Mouse (Mus musculus) hindbrain, embryonic 16.5 days (tissue): ENCODE measurements at regions not wholly inside any gene's neighbourhood (a gene's known extent, or its start where the extent isn't known, plus 50 kb on each side); places are given as distances from the start of the nearest gene placed in this dataset.

ENCODE experiments used
- ATAC-seq: fragments of 200-750 bp; cut with Nextera tagmentation; 2 replicates; pipeline ENCODE4 v1.8.0; 2017; ENCODE audit warnings: moderate TSS enrichment, moderate library complexity
- H3K27ac ChIP-seq: fragments of 300-500 bp; sonication (generic); 2 replicates; pipeline ENCODE4 v1.5.1; 2014; ENCODE audit warnings: low read depth, mild to moderate bottlenecking, control low read depth, low read length, moderate library complexity
- H3K27me3 ChIP-seq: fragments of 300-500 bp; sonication (generic); replicated peaks from 2 replicates; pipeline ENCODE4 v1.6.1; 2014; ENCODE audit warnings: low read length; ENCODE audit not compliant: control insufficient read depth, insufficient read depth
- H3K36me3 ChIP-seq: fragments of 300-500 bp; sonication (generic); 2 replicates; pipeline ENCODE4 v1.6.1; 2014; ENCODE audit warnings: mild to moderate bottlenecking, low read length, moderate library complexity, mixed read lengths; ENCODE audit not compliant: control insufficient read depth, insufficient read depth
- H3K4me1 ChIP-seq: fragments of 300-500 bp; sonication (generic); 2 replicates; pipeline ENCODE4 v1.6.1; 2014; ENCODE audit warnings: low read depth, low read length; ENCODE audit not compliant: control insufficient read depth, insufficient read depth
- H3K4me2 ChIP-seq: fragments of 300-500 bp; sonication (generic); 2 replicates; pipeline ENCODE4 v1.6.1; 2014; ENCODE audit warnings: mild to moderate bottlenecking, low read length, control low read depth, moderate library complexity
- H3K4me3 ChIP-seq: fragments of 300-500 bp; sonication (generic); 2 replicates; pipeline ENCODE4 v1.5.1; 2014; ENCODE audit warnings: mild to moderate bottlenecking, low read length, control low read depth, moderate library complexity
- H3K9ac ChIP-seq: fragments of 300-500 bp; sonication (generic); 2 replicates; pipeline ENCODE4 v1.6.1; 2014; ENCODE audit warnings: low read depth, mild to moderate bottlenecking, control low read depth, low read length, moderate library complexity
- H3K9me3 ChIP-seq: fragments of 300-500 bp; sonication (generic); 2 replicates; pipeline ENCODE4 v1.6.1; 2014; ENCODE audit warnings: mild to moderate bottlenecking, low read length, moderate library complexity; ENCODE audit not compliant: control insufficient read depth
- WGBS: fragments of 180-500 bp; shearing (Covaris S2); extraction: QIAGEN DNeasy Blood & Tissue Kit; methylation state at CpG from one replicate; pipeline ENCODE4 v1.1.7; 2014; 5-methylcytosine and 5-hydroxymethylcytosine counted together

DNA sequence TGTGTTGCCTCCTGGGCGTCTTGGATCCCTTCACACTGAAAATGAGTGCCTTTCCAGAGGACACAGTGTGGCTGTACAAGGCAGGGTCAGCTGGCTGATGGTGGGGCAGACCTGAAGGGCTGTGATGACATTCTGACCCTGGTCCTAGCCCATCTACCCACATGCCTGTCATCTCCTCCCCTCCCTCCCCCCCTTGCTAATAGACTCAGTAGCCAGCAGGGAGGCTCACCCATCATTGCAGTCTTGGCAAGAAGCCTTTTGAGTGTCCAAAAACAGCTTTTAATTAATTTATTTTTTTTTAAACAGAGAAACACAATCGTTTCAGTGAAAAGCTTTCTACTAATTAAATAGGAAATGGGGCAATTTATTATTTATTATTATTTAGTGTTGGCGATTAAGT, 67.0 kb upstream of the Ssx2ip start:
- no peak overlapping the region for H3K4me2 ChIP-seq
- H3K27ac ChIP-seq, result no peak overlapping the region; the same call in 1 of the 2 replicates
- no peaks in the 10 kb centered on the region for H3K27me3 ChIP-seq
- H3K9me3 ChIP-seq, result no peaks in the 10 kb centered on the region
- no peak for ATAC-seq
- no peaks in the 10 kb centered on the region for H3K36me3 ChIP-seq
- H3K9ac ChIP-seq, result no peak overlapping the region
- H3K4me1 ChIP-seq, result peaks cover 10% of the 10 kb centered on the region
- H3K4me3 ChIP-seq, result no peak overlapping the region
- WGBS, result 43% methylated on average over 3 of the region's 3 CpGs

GRCm38 (mm10) chr3:146337861-146338281, 66.6 kb upstream of the Ssx2ip start:
- Histone ChIP-seq H3K4me2 (peak overlapping the region; percentile 48), H3K4me3 (peak overlapping the region; percentile 14; the same call in 1 of the 2 replicates), H3K27ac (peak overlapping the region; percentile 59), H3K36me3 (no peaks in the 10 kb centered on the region), H3K27me3 (peaks cover under 1% of the 10 kb centered on the region; the same call in 1 of the 2 replicates), H3K9me3 (no peaks in the 10 kb centered on the region), H3K4me1 (peaks cover 10% of the 10 kb centered on the region), H3K9ac (peak overlapping the region; percentile 56)
- peak; percentile 74 for ATAC-seq
- under 1% methylated on average over 7 of the region's 7 CpGs for WGBS

- H3K4me2 ChIP-seq, result no peak overlapping the region
- H3K27me3 ChIP-seq, result peaks cover 2% of the 10 kb centered on the region; the same call in 1 of the 2 replicates
- WGBS, result 60% methylated on average over 9 of the region's 9 CpGs
- H3K9me3 ChIP-seq, result no peaks in the 10 kb centered on the region
- no peak overlapping the region for H3K9ac ChIP-seq
- H3K4me1 ChIP-seq, result peaks cover 10% of the 10 kb centered on the region
- H3K36me3 ChIP-seq, result no peaks in the 10 kb centered on the region
- H3K4me3 ChIP-seq, result no peak overlapping the region
- ATAC-seq, result no peak
- no peak overlapping the region for H3K27ac ChIP-seq
Observed at GRCm38 (mm10) chr3:146338445-146338844, 66.0 kb upstream of the Ssx2ip start.

DNA sequence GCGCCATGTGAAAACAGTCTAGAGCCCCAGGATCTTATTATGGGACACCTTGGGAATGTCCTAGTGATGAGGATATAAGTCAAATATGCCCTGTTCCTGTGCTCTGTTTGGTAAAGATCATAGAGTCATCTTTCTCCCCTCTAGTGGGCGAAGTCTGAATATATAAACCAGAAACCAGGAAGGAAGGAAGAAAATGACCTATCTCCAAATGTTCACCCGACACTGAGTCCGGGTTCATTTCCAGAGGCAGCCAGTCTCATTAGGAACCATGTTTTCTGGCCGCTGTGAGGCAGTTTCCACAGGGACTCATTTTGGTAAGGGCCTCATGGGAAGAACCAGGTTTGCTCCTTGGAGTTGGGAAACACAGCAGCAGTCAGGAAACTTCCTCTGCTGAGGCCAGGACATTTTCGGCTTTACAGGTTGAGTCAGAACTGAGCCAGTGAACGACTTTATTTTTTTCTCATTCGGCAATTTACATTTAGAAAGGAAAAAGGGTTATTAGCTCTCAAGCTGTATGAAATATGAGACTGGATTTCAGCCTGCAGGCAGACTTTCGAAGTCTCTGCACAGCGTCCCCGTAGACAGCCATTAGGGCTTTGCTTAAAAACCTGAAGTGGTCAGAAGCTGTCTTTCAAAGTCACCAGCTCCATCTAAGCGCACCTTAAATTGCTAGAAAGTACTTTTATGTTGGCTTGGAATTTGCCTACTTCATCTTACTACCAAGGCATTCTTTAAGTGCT, 64.0 kb upstream of the Ssx2ip start:
- H3K36me3 ChIP-seq, result no peaks in the 10 kb centered on the region
- 75% methylated on average over 12 of the region's 12 CpGs for WGBS
- H3K9me3 ChIP-seq, result no peaks in the 10 kb centered on the region
- H3K4me1 ChIP-seq, result peaks cover 15% of the 10 kb centered on the region
- no peak overlapping the region for H3K9ac ChIP-seq
- peaks cover 2% of the 10 kb centered on the region; the same call in 1 of the 2 replicates for H3K27me3 ChIP-seq
- no peak overlapping the region for H3K27ac ChIP-seq
- no peak overlapping the region for H3K4me2 ChIP-seq
- ATAC-seq, result no peak
- no peak overlapping the region for H3K4me3 ChIP-seq

GRCm38 (mm10) chr3:146341652-146342340, 62.6 kb upstream of the Ssx2ip start:
- H3K27me3 ChIP-seq, result peaks cover 2% of the 10 kb centered on the region; the same call in 1 of the 2 replicates
- peaks cover 20% of the 10 kb centered on the region for H3K4me1 ChIP-seq
- ATAC-seq, result peak; percentile 34; the same call in 1 of the 2 replicates
- H3K36me3 ChIP-seq, result no peaks in the 10 kb centered on the region
- no peak overlapping the region for H3K4me3 ChIP-seq
- WGBS, result 50% methylated on average over 6 of the region's 6 CpGs
- H3K9ac ChIP-seq, result no peak overlapping the region
- H3K4me2 ChIP-seq, result no peak overlapping the region
- no peaks in the 10 kb centered on the region for H3K9me3 ChIP-seq
- H3K27ac ChIP-seq, result no peak overlapping the region

- 84% methylated on average over 1 of the region's 1 CpGs for WGBS
- Histone ChIP-seq H3K36me3 (no peaks in the 10 kb centered on the region), H3K9ac (no peak overlapping the region), H3K27me3 (peaks cover 2% of the 10 kb centered on the region; the same call in 1 of the 2 replicates), H3K4me1 (peaks cover 17% of the 10 kb centered on the region), H3K4me2 (no peak overlapping the region), H3K9me3 (no peaks in the 10 kb centered on the region), H3K4me3 (no peak overlapping the region), H3K27ac (no peak overlapping the region)
- ATAC-seq, result no peak
Observed at GRCm38 (mm10) chr3:146342727-146343126, 61.7 kb upstream of the Ssx2ip start.

- no peaks in the 10 kb centered on the region for H3K36me3 ChIP-seq
- H3K9me3 ChIP-seq, result no peaks in the 10 kb centered on the region
- H3K4me2 ChIP-seq, result no peak overlapping the region
- H3K4me1 ChIP-seq, result peaks cover 13% of the 10 kb centered on the region; the same call in 1 of the 2 replicates
- H3K9ac ChIP-seq, result no peak overlapping the region
- ATAC-seq, result no peak
- no peak overlapping the region for H3K27ac ChIP-seq
- WGBS, result 61% methylated on average over 9 of the region's 9 CpGs
- no peak overlapping the region for H3K4me3 ChIP-seq
- peaks cover 2% of the 10 kb centered on the region; the same call in 1 of the 2 replicates for H3K27me3 ChIP-seq
Observed at GRCm38 (mm10) chr3:146343649-146344401, 60.6 kb upstream of the Ssx2ip start.

DNA sequence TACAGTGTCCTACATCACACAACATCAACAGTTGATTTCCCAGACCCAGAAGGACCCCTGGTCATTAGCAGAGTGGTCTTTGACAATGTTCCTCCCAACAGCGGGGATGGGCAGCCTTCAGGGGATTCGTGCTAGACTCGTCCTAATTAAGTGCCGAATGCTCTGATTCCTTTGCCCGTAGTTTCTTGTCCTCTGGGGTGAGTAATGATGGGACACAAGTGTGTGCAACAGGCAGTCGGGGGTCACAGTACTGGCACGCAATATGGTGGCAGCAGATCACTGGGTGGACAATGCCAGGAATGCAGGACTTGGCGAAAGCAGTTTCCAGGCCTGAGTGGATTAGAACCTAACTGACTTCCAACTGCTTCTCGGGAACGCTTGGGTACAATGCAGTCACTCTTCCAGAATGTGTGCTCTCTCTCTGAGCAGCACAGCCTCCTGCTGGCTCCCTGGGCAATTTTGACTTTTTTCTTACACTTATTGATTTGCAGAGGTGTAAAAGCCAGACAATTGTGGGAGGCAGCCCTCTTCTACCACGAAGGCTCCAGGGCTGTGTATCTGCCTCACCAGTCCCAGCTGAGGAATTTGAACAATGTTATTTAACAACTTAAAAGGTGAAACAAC, 59.9 kb upstream of the Ssx2ip start:
- H3K9ac ChIP-seq, result no peak overlapping the region
- no peak overlapping the region for H3K27ac ChIP-seq
- peaks cover 13% of the 10 kb centered on the region; the same call in 1 of the 2 replicates for H3K4me1 ChIP-seq
- WGBS, result 64% methylated on average over 11 of the region's 11 CpGs
- no peaks in the 10 kb centered on the region for H3K36me3 ChIP-seq
- H3K4me2 ChIP-seq, result no peak overlapping the region
- peaks cover 2% of the 10 kb centered on the region; the same call in 1 of the 2 replicates for H3K27me3 ChIP-seq
- ATAC-seq, result no peak
- no peaks in the 10 kb centered on the region for H3K9me3 ChIP-seq
- no peak overlapping the region for H3K4me3 ChIP-seq
